Mouse (Mus musculus): Measurements from ENCODE around the gene Olfr2.
"Not testable (repeated sequence)": the region's sequence is repeated elsewhere in the genome, so short reads cannot be mapped to it uniquely, and the experiment has no call there.

Olfr2 gene

DNA sequence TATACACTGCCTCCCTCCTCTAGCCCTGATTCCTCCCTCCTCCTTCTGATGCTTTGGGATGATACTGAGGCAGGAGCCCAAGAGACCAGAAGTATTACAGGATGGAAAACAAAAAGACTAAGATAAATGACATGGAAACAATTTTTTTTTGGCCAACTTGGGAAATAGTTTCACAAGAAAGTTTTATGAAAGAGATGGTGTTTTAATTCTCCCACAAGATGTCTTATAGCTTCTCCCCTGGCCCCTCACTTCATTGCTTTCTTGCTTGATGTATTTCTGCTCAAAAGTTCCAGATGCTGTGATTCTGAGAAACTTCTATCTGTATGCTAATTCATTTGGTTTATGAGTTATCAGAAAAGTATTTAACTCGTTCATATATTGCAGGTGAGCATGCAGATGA is at the start of gene Olfr2:
Gene Olfr2 (minus strand): TSS at position 101 of the 400 bp plus-strand sequence.
- DNase-seq, result no peak

DNA sequence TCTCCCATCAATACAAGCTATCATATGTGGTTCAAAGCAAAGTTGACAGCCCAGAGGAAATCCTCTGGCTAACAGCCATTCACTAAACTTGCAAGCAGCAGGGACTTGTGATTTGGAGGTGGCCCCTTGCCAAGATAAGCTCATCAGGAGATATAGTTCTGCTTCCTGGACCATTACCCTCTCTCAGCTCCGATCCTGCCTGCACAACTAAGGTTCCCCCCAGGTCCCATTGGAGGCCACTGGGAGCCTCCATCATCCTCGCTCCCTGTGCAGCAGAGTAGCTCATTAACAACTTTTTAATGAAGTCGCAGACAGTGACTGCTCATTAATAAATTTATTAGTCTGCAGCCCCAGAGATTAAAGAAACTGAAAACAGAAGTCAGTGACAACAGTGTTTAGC is 41.7 kb upstream of the Olfr2 start:
- no peak for DNase-seq

DNA sequence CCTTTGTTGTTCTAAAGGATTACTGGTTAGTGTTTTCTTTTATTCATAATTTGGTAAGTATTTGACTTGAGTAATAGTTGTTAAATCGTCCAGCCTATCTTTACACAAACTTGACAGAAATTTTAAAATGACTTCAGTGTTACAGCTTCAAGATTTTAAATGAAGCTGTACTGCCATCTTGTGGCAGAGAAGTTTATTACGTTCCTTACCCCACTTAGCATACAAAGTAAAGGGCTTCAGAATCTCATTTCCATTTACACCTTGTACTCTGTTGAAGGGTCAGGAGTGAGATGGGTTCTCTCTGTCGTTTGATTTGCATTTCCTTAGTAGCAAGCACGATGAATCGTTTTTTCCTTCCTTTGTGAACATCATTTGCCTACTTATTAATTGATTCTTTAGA is 40.0 kb upstream of the Olfr2 start:
- no peak for DNase-seq

DNA sequence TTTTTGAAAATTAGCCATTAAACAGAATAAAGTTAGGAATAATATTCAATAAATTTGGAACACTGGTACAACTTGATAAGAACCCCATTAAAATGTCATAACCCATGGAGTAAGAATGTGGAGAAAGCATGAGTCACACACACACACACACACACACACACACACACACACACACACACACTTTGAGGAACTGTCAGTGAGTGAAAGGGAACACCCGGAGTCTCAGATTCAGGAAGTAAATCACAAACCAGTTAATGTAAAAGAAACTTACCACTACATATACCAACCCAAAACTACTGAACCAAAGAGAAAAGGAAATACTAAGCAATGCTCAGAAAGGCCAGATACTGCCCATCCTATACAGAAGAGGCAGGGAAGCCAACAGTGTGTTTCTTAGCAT is 38.5 kb upstream of the Olfr2 start:
- no peak for DNase-seq

DNA sequence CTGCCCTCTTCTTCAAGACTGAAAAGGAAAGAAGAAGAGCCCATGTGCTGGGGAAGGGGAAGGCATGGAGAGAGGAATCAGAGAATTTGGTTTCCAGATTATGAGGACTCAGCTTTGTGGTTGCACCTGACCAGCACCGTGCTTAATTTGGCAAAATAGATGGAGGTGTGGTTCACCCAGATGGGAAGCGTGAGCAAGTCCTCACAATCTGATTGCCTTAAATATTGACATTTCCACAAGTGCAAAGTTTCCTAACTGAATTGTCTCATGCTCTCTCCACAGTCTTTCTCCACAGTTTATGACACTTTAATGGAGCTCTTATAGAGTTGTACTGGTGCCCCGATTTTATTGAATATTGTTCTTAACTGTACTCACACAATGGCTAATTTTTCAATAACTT is 37.3 kb upstream of the Olfr2 start:
- DNase-seq, result no peak

DNA sequence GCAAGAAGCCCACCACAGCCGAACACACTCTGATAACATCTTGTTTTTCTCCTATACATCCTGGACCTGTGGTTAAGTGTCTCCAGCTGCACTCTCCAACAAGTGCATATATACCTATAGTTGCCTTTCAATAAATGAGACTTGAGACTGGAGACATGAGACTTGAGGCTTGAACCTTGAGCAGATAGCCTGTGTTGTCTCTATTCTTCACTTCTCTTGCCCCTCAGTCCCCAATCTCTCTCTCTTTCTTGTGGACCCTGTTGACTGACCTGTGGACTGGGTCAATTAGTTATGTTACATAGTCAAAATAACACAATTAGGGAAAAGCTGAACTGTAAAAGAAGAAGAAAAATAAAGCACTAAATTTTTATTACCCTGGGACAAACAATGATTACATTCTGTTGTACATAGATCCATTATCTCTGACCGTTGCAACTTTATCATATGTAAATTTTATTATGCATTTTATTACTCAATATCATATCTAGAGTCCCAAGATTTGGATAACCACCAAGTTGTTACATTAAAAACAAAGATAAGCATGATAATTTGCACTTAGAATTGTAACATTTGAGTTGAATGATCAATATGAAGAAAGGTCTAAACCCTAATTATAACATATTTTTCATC is 34.2 kb upstream of the Olfr2 start:
- DNase-seq, result no peak

DNA sequence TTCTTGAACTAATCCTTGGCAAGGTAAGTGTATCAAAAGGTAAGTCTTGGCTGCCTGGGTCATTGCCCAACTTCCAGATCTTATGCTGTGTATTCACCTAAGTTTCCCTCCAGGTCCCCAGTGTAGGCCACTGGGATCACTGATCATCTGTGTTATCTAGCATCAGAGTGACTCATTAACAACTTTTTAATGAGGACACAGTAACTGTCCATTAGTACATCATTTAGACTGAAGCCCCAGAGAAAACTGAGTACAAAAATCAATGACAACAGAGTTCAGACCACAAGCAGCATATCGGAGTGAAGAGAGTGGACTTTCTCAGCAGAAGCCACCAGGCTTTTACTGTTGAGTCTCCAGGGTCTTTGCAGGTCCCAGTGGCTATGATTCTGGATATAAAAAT is 25.0 kb upstream of the Olfr2 start, which contains the start of gene Olfr713:
Gene Olfr713 (plus strand): TSS at position 301 of the 400 bp plus-strand sequence.
- no peak for DNase-seq

DNA sequence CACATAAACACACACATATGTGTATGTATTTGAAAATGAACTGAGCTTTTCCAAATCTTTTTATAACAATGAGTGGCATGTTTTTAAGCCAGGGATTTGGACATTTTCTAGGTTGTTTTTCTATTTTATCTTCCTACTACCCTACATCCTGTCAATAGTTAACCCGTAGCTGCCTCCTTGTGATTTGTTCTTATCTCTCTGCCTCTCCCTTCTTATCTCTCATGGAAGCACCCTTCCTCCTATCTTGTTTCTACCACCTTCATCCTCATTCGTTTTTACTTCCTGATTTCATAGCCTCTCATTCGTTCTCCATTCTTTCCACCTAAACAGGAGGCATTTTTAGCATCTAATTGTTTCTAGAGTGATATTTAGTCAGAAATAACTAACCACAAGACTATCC is 1.7 kb downstream of the Olfr2 start:
- DNase-seq, result no peak

DNA sequence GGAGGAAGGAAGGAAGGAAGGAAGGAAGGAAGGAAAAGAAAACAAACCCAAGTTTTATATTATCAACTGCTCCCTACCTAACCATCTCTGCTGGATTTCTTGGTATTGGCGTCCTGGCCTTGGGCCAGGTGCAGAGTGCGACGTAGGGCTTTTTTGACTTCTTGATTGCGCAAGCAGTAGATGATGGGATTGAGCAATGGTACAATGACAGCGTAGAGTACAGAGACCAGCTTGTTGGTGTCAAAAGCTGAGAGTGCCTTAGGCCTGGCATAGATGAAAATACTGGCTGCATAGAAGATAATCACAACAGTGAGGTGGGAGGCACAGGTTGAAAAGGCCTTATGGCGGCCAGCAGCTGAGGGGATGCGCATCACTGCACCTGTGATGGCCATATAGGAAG is 5.1 kb downstream of the Olfr2 start:
- no peak for DNase-seq

DNA sequence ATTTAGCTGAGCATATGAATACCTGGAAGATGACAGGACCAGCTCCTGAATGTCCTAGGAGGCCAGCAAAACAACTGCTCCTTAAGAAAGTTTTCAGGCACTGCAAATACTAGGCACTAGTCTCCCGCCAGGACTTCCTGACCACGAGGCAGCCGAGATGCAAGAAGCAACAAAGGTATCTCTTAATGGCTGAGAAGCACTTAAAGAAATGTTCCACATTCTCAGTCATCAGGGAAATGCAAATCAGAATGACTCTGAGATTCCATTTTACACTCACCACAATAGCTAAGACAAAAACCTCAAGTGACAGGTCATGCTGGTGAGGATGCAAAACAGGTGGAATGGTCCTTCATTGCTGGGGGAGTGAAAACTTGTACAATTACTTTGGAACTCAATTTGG is 20.6 kb downstream of the Olfr2 start:
- no peak for DNase-seq

DNA sequence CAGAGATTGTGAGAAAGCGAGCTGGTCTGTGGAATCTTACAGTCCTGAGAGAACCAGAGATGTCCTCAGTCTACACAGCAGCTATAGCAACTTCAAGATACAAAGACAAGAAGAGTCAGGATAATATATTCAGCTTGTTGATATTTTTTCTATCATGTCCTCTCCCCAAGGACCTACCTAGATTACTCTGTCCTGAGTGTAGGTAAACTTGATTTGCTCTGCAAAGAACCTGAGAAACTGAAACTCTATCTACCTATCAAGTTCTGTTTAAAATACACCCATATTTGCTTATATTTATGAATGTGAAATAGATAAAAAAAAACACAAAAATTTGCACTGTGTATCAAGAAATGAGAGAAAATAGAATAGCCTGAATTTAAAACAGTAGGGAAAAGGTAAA is 30.5 kb downstream of the Olfr2 start, which contains the start of gene Olfr711:
Gene Olfr711 (minus strand): TSS at position 101 of the 400 bp plus-strand sequence.
- DNase-seq, result no peak

DNA sequence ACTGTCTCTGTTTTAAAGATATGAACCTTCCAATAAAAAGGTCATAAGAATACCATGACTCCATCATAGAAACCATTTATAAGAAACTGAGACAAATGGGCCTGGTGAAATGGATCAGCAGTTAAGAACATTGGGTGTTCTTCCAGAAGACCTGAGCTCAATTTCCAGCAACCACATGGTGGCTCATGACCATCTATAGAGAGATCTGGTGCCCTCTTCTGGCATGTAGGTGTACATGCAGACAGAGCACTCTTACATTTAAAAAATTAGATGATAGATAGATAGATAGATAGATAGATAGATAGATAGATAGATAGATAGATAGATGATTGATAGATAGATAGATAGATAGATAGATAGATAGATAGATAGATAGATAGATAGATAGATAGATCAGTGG is 38.4 kb downstream of the Olfr2 start:
- DNase-seq, result not testable (repeated sequence)

DNA sequence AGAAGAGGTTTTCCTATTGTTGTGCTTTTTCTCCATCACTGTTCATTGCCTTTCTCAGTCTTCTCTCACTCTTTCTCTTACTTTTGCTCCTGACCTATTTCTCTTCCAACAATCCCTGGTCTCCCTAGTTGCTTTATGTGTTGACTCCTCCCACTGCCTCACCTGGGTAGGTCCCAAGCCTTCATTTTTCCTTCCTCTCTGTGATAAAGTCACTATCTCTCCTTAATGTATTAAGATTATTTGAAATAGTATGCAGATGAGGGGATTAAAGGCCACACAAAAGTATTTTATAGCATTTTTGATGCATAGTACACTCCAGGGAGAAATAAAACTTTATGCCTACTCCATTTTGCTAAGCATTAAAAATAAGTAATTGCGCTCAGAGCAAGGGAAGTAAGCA is 42.0 kb downstream of the Olfr2 start, which contains the start of gene Olfr6:
Gene Olfr6 (minus strand): TSS at position 101 of the 400 bp plus-strand sequence.
- no peak for DNase-seq

DNA sequence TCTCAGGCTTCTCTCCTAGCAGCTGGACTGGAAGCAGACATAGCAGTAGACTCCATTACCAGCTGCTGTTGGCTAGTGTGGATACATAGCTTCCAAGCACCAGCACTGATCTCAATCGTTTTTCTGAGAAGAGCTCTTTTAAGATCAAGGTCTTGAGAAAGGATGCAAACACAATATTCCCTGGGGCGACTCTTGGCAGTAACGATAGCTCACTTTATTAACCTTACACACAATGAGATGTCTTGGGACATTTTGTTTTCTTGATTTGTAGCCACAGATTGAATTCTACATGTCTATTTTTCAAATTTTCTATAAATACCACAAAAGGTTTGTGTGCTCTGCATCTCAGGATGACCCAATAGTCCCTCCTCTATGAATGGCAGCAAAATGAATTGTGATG is 57.7 kb downstream of the Olfr2 start, which contains the start of gene Olfr710:
Gene Olfr710 (minus strand): TSS at position 101 of the 400 bp plus-strand sequence.
- DNase-seq, result no peak
